Mouse (Mus musculus): ENCODE results near the gene Vps45. TPM values are rescaled to one million over a fixed set of nuclear protein-coding genes. Genes with fewer than 3 reads are reported as not detected.
A peak's percentile ranks its signal among the peaks of the same experiment; 100 is the strongest.

Gene Vps45
- 30.4 and 32.4 TPM in 2 replicates for polyA plus RNA-seq (2016; fragmentation: Nextera tagmentation; extraction: Ambion mirVana)

DNA sequence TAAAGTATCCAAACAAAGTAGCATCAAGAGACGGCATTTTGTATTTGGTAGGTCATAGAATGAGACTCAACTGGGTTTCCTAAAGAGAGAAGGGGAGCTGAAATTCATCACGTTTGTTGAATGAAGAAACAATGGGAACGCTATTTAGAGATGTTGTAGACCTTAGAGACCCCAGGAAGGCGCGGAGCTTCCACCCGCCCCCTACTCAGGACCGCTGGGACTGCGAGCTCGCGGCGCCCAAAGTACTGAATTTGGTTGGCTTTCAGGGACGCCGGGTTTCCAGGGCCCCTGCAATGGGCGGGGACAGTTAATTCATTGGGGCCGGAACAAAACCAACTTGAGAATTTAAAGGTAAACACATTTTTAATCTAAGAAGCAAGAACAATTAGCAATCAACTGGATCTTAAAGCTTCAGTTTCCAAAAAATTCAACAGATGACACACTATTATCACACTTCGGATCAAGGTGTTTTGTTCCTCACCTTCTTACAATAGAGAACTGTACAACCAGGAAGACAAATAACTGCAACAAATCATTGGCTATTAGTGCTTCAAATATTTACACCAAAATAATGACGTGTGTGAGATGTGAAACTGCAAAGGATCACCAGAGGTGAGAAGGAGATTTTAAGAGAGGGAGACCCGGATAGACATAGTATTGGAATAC lies at the start of gene Vps45:
Vps45 (minus strand) TSS at position 236 of the 666 bp plus-strand sequence.
- WGBS, result 4% methylated on average over 18 of the region's 18 CpGs
- Histone ChIP-seq H3K36me3 (peaks cover 11% of the 10 kb centered on the region), H3K4me1 (replicated peaks) (peaks cover 22% of the 10 kb centered on the region), H3K27ac (peak within 1 kb of the TSS; percentile 93), H3K9me3 (no peaks in the 10 kb centered on the region), H3K27me3 (ENCODE audit: insufficient read depth, poor library complexity, severe bottlenecking) (no peaks in the 10 kb centered on the region), H3K4me3 (peak within 1 kb of the TSS; percentile 80)
- peak; percentile 71 for DNase-seq (ENCODE audit: low spot score)

DNA sequence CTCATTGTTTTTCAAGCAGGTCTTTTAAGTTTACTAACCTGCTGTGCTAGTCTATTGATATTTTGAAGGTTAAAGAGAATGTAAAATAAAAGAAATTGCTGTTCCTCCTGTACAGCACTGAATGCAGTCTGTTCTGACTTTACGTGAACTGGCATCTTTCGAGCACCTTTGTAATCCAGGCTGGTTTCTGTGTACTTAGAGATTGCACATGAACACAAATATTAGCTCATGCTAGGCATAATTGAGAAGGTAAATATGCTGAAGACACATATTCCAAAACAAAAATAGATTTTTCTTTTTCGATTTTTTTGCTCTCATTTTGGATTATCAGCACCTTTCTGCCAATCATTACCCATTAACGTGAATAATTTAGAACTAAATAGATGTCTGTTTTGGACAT lies 47.9 kb upstream of the Vps45 start:
- 88% methylated on average over 4 of the region's 4 CpGs for WGBS

DNA sequence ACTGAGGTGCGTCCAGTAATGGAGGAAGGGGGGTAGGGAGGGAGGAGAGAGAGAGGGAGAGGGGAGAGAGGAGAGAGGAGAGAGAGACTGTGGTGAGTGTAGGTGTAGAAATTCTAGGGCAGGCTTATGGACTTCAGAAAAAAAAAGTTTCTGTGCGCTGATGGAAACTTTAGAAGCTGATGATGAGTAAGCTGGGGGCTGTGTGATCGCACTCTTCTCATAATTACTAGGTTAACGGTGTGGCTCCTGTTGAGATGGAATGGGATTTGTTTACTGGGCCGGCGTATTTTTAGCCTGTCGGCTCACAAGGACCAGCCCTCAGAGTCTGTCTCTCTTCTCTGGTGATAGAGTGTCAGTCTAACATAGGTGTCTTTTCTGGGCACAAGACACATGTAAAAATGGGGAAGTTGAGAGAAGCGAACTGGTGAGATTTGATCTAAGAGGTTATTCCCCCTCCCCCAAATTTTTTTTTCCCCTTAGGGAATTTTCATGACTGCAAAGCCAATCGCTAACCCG lies 47.0 kb upstream of the Vps45 start:
- WGBS, result 12% methylated on average over 10 of the region's 10 CpGs
- Histone ChIP-seq H3K27ac (peak overlapping the region; percentile 96), H3K36me3 (0 out of 2 replicates have a peak, but pooled peaks cover 4% of the 10 kb centered on the region), H3K4me1 (replicated peaks) (peaks cover 41% of the 10 kb centered on the region), H3K9me3 (no peaks in the 10 kb centered on the region), H3K27me3 (ENCODE audit: insufficient read depth, poor library complexity, severe bottlenecking) (no peaks in the 10 kb centered on the region), H3K4me3 (peak overlapping the region; percentile 96)
- DNase-seq (ENCODE audit: low spot score), result peak; percentile 10

More for the DNA sequence above, 47.9 kb upstream of the Vps45 start:
- H3K36me3 ChIP-seq, result 0 out of 2 replicates have a peak, but pooled peaks cover 4% of the 10 kb centered on the region
- no peaks in the 10 kb centered on the region for H3K27me3 ChIP-seq (ENCODE audit: insufficient read depth, poor library complexity, severe bottlenecking)
- no peak overlapping the region for H3K4me3 ChIP-seq
- H3K27ac ChIP-seq, result no peak overlapping the region
- peaks cover 41% of the 10 kb centered on the region for H3K4me1 ChIP-seq (replicated peaks)
- no peaks in the 10 kb centered on the region for H3K9me3 ChIP-seq
- DNase-seq (ENCODE audit: low spot score), result no peak

- under 1% methylated on average over 84 of the region's 84 CpGs for WGBS
- Histone ChIP-seq H3K4me1 (replicated peaks) (peaks cover 41% of the 10 kb centered on the region), H3K36me3 (0 out of 2 replicates have a peak, but pooled peaks cover 4% of the 10 kb centered on the region), H3K27ac (peak within 1 kb of the TSS; percentile 96), H3K9me3 (no peaks in the 10 kb centered on the region), H3K4me3 (peak within 1 kb of the TSS; percentile 96), H3K27me3 (ENCODE audit: insufficient read depth, poor library complexity, severe bottlenecking) (no peaks in the 10 kb centered on the region)
- peak; percentile 88 for DNase-seq (ENCODE audit: low spot score)
These were observed 46.2 kb upstream of the Vps45 start, which contains the start of gene Otud7b for GRCm38 (mm10) chr3:96104261-96105065. TSS of gene Otud7b (plus strand) at chr3:96104527.

DNA sequence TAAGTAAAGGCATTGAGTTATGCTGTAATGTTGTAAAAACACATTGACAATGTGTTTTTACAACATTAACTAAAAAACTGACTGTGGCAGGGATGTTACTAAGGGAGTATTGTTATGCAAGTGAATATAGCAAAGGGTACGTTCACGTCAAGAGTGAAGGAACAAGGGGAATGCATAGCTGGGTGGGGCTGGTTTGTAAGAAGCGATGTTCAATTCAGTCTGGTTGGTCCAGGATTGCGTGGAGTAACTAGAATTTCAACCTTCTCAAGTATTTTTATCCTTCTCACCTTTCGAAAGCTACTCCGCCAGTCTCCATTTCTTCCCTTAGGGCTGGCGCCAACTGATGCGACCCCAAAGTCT lies 45.6 kb upstream of the Vps45 start:
- no peak for DNase-seq (ENCODE audit: low spot score)
- 6% methylated on average over 8 of the region's 8 CpGs for WGBS
- peak overlapping the region; percentile 96 for H3K27ac ChIP-seq

DNA sequence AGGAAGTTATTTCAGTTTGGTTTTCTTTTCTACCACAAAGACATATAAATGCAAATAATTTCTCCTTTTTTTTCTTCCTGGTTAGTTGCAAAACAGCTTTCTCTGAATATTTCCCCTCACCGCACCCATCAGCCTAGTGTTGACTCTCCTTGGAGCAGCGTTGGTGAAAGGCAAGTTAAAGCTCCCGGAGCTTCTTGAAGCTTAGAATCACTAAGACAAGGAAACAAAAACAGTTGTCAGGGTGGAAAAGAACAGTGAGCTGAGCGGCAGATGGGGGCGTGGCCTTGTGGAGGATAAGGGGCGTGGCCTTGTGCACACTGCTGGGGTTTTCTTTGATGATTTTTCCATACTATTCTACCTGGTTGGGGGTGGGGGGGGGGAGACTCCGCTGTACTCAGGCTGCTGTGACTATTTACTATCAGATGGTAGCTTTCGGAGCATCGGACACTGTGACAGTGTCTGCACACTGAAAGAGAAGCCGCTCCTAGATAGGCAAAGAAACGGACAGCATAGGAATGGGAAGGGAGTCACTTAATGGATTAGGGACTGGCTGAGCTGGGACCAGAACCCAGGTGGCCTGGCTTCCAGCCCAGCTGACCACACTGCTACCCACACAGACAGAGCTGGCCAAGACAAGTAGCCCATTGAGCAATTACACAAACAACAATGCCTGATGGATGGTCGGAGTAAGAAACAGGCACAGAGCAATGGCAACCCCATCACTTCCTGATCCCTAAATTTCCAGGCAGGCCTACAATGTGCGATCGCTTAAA lies 44.0 kb upstream of the Vps45 start:
- 18% methylated on average over 14 of the region's 14 CpGs for WGBS
- H3K9me3 ChIP-seq, result no peaks in the 10 kb centered on the region
- no peaks in the 10 kb centered on the region for H3K36me3 ChIP-seq
- no peaks in the 10 kb centered on the region for H3K27me3 ChIP-seq (ENCODE audit: insufficient read depth, poor library complexity, severe bottlenecking)
- H3K4me1 ChIP-seq (replicated peaks), result peaks cover 41% of the 10 kb centered on the region
- DNase-seq (ENCODE audit: low spot score), result peak; percentile 61
- H3K27ac ChIP-seq, result no peak overlapping the region
- peak overlapping the region; percentile 43 for H3K4me3 ChIP-seq

More for the DNA sequence above, 45.6 kb upstream of the Vps45 start:
- peaks cover 41% of the 10 kb centered on the region for H3K4me1 ChIP-seq (replicated peaks)
- H3K4me3 ChIP-seq, result peak overlapping the region; percentile 96
- H3K27me3 ChIP-seq (ENCODE audit: insufficient read depth, poor library complexity, severe bottlenecking), result no peaks in the 10 kb centered on the region
- no peaks in the 10 kb centered on the region for H3K9me3 ChIP-seq
- 0 out of 2 replicates have a peak, but pooled peaks cover under 1% of the 10 kb centered on the region for H3K36me3 ChIP-seq

DNA sequence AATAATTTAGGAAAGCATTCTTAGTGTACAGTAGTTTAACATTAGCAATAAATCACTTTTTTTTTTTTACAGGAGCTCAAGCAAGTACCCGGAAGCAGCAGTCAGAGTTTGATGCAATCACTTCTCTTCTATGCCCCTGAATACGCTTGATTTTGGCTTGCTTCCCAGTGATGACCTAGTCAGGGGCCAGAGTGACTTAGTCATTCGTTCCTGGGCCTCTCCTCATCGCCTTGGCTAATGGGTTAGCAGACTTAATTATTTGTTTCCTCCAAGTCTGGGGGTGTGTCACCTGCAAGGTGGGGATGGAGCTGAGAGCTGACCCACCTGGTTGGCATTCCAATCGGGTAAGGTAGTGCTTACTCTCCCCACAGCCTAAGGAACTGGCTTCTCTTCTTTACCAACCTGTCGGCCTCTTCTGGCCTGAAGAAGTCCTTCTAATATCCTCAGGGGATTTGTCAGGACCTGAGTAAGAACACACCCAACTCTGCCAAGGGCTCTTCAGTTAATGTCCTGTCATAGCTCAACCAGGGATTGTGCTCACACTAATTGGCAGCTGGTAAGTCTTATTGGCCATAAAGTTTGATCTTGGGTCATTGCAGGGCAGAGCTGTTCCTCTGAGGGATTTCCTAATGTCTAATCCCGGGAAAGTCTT lies 40.5 kb upstream of the Vps45 start:
- 76% methylated on average over 7 of the region's 7 CpGs for WGBS
- DNase-seq (ENCODE audit: low spot score), result no peak

GRCm38 (mm10) chr3:96098168-96098567 lies 39.9 kb upstream of the Vps45 start:
- Histone ChIP-seq H3K27ac (no peak overlapping the region), H3K4me1 (replicated peaks) (peaks cover 12% of the 10 kb centered on the region), H3K4me3 (no peak overlapping the region), H3K36me3 (no peaks in the 10 kb centered on the region), H3K9me3 (no peaks in the 10 kb centered on the region), H3K27me3 (ENCODE audit: insufficient read depth, poor library complexity, severe bottlenecking) (no peaks in the 10 kb centered on the region)
- 74% methylated on average over 4 of the region's 4 CpGs for WGBS
- DNase-seq (ENCODE audit: low spot score), result no peak

More for the DNA sequence above, 40.5 kb upstream of the Vps45 start:
- Histone ChIP-seq H3K27me3 (ENCODE audit: insufficient read depth, poor library complexity, severe bottlenecking) (no peaks in the 10 kb centered on the region), H3K4me3 (no peak overlapping the region), H3K27ac (no peak overlapping the region), H3K4me1 (replicated peaks) (peaks cover 15% of the 10 kb centered on the region), H3K9me3 (no peaks in the 10 kb centered on the region), H3K36me3 (no peaks in the 10 kb centered on the region)

DNA sequence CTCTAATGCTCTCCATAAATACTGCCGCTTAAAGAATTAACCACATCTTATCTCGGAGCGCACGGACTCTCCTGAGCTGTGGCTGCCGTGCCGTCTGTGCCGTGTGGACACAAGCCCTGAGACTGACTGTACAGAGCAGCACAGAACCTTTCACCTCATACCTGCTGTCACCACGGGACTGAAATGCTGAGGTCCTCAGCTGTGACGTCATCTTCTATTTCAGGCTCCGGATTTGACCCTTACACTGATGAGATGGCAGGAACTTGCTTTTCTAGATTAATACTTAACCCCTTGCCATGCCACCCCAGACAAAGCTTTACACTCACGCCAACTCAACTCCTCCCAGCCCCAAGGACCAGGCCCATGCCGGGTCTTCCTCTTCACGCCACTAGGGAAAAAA lies 35.9 kb upstream of the Vps45 start:
- WGBS, result 89% methylated on average over 13 of the region's 13 CpGs
- no peak for DNase-seq (ENCODE audit: low spot score)
- H3K4me3 ChIP-seq, result no peak overlapping the region

GRCm38 (mm10) chr3:96093509-96093908 lies 35.2 kb upstream of the Vps45 start:
- no peaks in the 10 kb centered on the region for H3K4me1 ChIP-seq (replicated peaks)

More for the DNA sequence above, 35.9 kb upstream of the Vps45 start:
- Histone ChIP-seq H3K27ac (no peak overlapping the region), H3K36me3 (no peaks in the 10 kb centered on the region), H3K27me3 (ENCODE audit: insufficient read depth, poor library complexity, severe bottlenecking) (no peaks in the 10 kb centered on the region), H3K4me1 (replicated peaks) (no peaks in the 10 kb centered on the region), H3K9me3 (no peaks in the 10 kb centered on the region)

DNA sequence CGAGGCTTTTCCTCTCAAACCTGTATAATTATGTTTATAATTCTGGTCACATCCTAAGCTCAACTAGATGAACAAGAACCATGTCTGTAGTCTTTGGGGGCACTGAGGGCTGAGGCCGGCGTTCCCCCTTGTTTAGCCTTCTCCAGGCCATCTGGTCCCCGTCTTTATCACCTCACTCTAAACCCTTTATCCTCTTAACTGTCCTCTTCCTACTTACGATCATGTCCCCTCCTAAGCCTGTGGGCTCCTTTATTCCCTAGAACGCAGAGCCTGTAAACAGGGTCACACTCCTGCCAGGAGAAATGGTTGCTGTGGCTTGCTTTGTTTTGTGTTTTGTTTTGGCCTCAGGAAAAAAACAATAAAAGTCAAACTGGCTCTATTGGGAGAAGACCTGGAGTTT lies 33.7 kb upstream of the Vps45 start:
- no peak for DNase-seq (ENCODE audit: low spot score)
- H3K4me1 ChIP-seq (replicated peaks), result no peaks in the 10 kb centered on the region
- no peaks in the 10 kb centered on the region for H3K36me3 ChIP-seq
- H3K9me3 ChIP-seq, result no peaks in the 10 kb centered on the region
- H3K4me3 ChIP-seq, result no peak overlapping the region
- no peak overlapping the region for H3K27ac ChIP-seq
- H3K27me3 ChIP-seq (ENCODE audit: insufficient read depth, poor library complexity, severe bottlenecking), result no peaks in the 10 kb centered on the region
- WGBS, result 75% methylated on average over 6 of the region's 6 CpGs

More at GRCm38 (mm10) chr3:96093509-96093908, 35.2 kb upstream of the Vps45 start:
- no peak overlapping the region for H3K4me3 ChIP-seq
- no peaks in the 10 kb centered on the region for H3K9me3 ChIP-seq
- 70% methylated on average over 13 of the region's 13 CpGs for WGBS
- no peaks in the 10 kb centered on the region for H3K27me3 ChIP-seq (ENCODE audit: insufficient read depth, poor library complexity, severe bottlenecking)
- H3K27ac ChIP-seq, result no peak overlapping the region
- H3K36me3 ChIP-seq, result no peaks in the 10 kb centered on the region
- no peak for DNase-seq (ENCODE audit: low spot score)

- 68% methylated on average over 2 of the region's 2 CpGs for WGBS
These were observed 32.9 kb upstream of the Vps45 start for GRCm38 (mm10) chr3:96091146-96091545.

More at GRCm38 (mm10) chr3:96091146-96091545, 32.9 kb upstream of the Vps45 start:
- no peaks in the 10 kb centered on the region for H3K4me1 ChIP-seq (replicated peaks)
- no peak overlapping the region for H3K4me3 ChIP-seq
- no peaks in the 10 kb centered on the region for H3K9me3 ChIP-seq
- no peak overlapping the region for H3K27ac ChIP-seq
- DNase-seq (ENCODE audit: low spot score), result no peak
- no peaks in the 10 kb centered on the region for H3K36me3 ChIP-seq
- H3K27me3 ChIP-seq (ENCODE audit: insufficient read depth, poor library complexity, severe bottlenecking), result no peaks in the 10 kb centered on the region
